Mouse (Mus musculus): ENCODE data around the gene Gm34653. TPM values are rescaled to one million over a fixed set of nuclear protein-coding genes. Genes with fewer than 3 reads are reported as not detected.

Gm34653 gene
- total RNA-seq (2023): under 1 TPM in 1 of 2 experiments, not detected in 1; 0.32 TPM

DNA sequence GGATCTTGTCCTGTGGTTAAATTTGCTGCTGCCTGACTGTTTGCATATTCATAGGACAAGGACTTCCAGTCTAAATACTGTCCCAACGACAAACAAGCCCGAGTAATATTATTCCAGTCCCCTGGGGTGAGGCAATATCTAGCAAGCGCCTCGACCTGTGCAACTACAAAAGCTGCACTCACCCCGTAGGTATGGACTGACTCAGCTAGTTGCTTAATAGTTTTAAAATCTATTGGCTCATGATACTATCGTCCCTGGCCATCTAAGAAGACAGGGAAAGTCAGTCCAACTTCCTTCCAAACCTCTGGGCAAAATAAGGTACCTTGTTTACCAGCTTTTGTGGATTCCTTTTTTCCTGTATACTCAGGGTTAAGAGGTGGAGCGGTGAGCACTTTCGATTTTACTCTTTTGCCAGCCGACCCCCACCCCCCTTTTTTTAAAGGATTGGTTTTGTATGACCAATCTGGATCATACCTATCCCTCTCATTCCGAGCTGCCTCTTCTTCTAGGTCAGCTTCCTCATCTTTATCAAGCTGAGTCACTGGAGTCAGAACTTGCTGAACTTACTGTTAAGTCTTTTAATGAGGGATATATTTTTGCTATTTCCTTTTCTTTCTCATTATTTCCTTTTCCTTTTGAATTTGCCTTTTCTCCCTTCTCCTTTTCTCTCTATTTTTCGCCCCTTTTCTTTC is at the start of gene Gm34653:
Gene Gm34653, plus strand, starts transcription at position 242 of the 692 bp plus-strand sequence.

DNA sequence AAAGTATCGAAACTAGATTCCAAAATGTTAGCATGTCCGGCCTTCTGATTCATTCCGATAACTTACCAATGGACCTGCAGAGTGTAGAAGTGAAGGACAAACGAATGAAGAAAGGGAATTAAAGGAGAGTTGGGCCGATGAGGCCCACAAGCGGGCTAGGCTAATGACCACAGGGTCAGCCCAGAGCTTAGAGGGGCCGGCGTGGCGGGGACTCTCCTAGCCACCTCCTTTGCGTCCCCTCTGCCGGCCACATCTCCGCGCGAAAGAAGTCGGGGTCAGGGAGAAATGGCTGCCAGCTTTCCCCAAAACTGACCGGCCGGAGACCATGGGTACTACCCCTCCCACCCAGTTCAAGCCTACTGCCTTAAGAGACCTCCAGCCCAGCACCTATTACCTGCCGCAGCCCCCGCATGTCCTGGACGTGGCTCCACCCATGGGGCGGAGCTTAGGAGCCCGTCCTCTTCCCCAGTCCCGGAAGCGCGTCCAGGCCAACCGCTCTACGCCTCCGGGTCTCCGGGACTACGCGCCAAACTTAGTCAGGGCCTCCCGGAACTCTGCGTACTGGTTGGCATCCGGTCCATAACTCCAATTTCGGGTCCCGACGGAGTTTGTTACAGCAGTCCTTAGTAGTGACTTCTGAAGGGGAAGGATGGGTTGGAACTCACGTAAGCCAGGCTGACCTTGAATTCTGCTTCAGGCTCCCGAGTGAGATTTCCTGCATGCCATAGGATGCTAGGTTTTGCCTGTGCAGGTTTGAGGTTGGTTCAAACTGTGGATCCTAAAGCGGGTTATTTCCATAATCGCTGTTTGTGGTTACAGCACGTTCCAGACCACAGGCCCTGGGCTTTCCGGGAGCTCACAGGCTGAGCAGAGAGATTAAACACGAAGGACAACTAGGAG is 33.2 kb upstream of the Gm34653 start, which contains the start of gene Rabepk:
Gene Rabepk, minus strand, starts transcription at position 556 of the 900 bp plus-strand sequence.

DNA sequence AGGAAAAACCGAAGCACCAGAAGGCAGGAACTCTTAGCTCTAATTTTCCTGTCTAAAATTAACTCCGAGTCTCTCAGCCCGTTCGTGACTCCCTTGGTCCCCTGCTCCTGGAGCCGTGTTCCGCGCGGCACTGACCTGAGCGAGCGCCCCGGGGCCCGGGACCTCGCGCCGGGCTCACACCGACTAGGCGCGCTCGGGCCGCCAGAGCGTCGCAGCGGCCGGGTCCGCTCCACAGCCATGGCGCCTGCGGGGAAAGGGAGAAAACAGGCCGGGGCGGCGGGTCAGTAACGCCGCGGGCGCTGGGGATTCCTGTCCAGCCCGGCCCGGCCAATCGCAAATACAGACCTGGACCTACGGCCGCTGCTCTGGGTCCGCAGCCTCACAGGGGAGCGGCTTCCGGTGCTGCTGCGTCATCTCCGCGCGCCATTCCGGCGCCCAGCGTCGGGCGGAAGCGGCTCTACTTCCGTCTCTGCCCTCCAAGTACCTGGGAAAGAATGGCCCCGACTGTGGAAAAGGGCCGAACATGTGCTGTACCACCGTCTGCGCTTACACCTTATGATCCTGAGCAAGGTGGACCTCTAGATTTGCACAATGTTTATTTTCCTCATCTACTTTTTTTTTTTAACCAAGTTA is 6.9 kb upstream of the Gm34653 start, which contains the start of gene Fbxw2:
Gene Fbxw2, minus strand, starts transcription at position 485 of the 633 bp plus-strand sequence.

DNA sequence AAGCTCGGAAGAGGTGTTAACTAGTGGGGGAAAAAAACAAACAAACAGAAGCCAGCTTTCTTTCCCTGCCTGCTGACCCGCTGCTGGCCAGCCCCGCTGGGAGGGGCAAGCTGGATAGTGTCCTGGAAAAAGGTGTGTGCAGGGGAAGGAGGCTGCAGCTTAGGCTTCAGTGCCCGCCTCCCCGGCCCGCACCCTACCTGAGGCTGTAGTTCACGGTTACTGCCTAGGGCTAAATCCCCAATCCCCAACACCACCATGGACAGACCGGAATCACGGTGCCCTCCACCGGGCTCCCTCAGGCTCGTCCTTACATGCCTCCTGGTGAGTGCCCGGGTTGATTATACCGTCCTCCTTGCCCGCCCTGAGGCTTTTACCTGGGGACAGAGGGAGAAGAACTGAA is 41.5 kb downstream of the Gm34653 start, which contains the start of gene Cutal:
Gene Cutal, plus strand, starts transcription at position 126 of the 400 bp plus-strand sequence.

DNA sequence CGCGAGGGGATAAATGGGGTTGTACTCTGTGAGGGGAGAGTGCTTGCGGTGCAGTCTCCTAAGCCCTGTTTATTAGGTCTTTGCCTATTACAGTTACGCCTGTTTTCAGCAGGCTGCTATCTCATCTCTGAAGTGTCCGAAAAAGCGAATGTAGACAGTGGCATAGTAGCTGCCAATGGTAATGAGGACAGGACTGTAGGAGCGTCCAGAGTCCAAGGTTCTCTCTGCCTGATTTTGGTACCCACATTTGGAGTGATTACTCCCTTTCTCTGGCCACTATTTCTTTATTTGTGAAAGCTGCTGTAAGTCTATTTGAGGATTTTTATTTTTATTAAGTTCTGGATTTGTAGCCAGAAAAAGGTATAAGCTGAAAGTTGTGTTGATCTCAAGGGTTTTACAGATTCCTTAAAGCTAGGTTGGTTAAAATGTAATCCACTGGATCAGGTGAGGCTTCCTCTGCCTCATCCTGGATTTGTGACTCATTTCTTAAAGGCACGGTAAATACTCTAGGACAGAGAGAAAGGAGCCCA is 42.1 kb downstream of the Gm34653 start, which contains the start of gene Psmd5:
Gene Psmd5, minus strand, starts transcription at position 153 of the 530 bp plus-strand sequence.

Other genes starting within 250 kb of the Gm34653 start
- gene Gapvd1, start 77.8 kb upstream of the Gm34653 start, total RNA-seq (2023): 100 to 1,000 TPM; 105 to 123 TPM
- gene Hspa5, start 61.0 kb upstream of the Gm34653 start, total RNA-seq (2023): 100 to 1,000 TPM; 623 to 693 TPM
- 10 to 100 TPM; 17.9 to 20.7 TPM for gene Rabepk, start 33.1 kb upstream of the Gm34653 start, total RNA-seq (2023)
- gene Fbxw2, start 6.7 kb upstream of the Gm34653 start, total RNA-seq (2023): 100 to 1,000 TPM; 103 to 132 TPM
- not detected for gene Cutal, start 41.4 kb downstream of the Gm34653 start, total RNA-seq (2023)
- gene Psmd5, start 42.0 kb downstream of the Gm34653 start, total RNA-seq (2023): 10 to 100 TPM; 36.0 to 36.5 TPM
- 1 to 10 TPM; 5.0 to 5.6 TPM for gene Phf19, start 81.0 kb downstream of the Gm34653 start, total RNA-seq (2023)
- gene Traf1, start 128.8 kb downstream of the Gm34653 start, total RNA-seq (2023): 100 to 1,000 TPM; 254 to 265 TPM
- not detected for gene Hc, start 228.4 kb downstream of the Gm34653 start, total RNA-seq (2023)